Mouse (Mus musculus) liver, postnatal 0 days (tissue): ENCODE measurements around the gene Patl2.

Experiments used
- CTCF ChIP-seq: sonication (generic); IDR thresholded peaks from 2 replicates; pipeline ENCODE4 v1.5.1; 2016; ENCODE audit warnings: antibody characterized with exemption, low read depth
- EP300 ChIP-seq: IDR thresholded peaks from 2 replicates; pipeline ENCODE4 v1.6.1; 2016; ENCODE audit warnings: antibody characterized with exemption, low read depth, mild to moderate bottlenecking

DNA sequence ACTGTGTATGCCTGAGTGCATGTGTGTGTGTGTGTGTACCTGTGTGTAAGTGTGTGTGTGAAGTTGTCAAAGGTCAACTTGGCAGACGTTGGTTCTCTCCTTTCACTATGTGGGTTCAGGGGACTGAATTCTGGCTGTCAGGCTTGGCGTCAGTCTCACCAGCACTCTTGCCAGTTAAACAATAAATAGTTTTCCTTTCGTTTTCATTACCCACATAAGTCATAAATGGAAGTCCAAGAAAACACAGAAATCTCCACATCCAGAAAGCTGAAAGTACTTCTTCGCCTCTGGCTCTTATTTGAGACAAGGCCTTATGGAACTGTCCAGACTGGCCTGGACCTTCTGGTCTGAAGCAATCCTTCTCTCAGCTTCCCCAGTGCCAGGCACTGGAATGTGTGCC is 40.2 kb downstream of the Patl2 start:
- TF ChIP-seq CTCF (no peak), EP300 (no peak)
